Mouse (Mus musculus): ENCODE data around the gene Cnot6l.

GRCm38 (mm10) chr5:96200269-96200668, 36.3 kb upstream of the Cnot6l start:
- TF ChIP-seq CTCF (IDR thresholded peaks at IDR 0.05; ENCODE audit: control insufficient read depth, insufficient read depth, insufficient replicate concordance, low read depth, low read length) (no peak), POLR2A (IDR thresholded peaks at IDR 0.05; ENCODE audit: control insufficient read depth, low read depth, low read length) (no peak)
